Mouse (Mus musculus) 416B (cell line): ENCODE measurements around the gene Casp6.
A peak's percentile ranks its signal among the peaks of the same experiment; 100 is the strongest.

Source experiments
- DNase-seq: peaks from one replicate; pipeline ENCODE4 v3.0.0; 2011; ENCODE audit warnings: low read depth

Gene Casp6

GRCm38 (mm10) chr3:129901271-129901809, at the start of gene Casp6:
Gene Casp6 (plus strand): TSS chr3:129901425.
- DNase-seq = peak; percentile 88

GRCm38 (mm10) chr3:129862592-129862991, 38.6 kb upstream of the Casp6 start:
- DNase-seq = peak; percentile 55

- DNase-seq = peak; percentile 57
Observed at GRCm38 (mm10) chr3:129863698-129864097, 37.5 kb upstream of the Casp6 start.

GRCm38 (mm10) chr3:129877327-129877726, 23.9 kb upstream of the Casp6 start:
- no peak for DNase-seq

GRCm38 (mm10) chr3:129878405-129879021, 22.7 kb upstream of the Casp6 start, which contains the start of gene Pla2g12a:
Gene Pla2g12a (plus strand): TSS chr3:129878606.
- peak; percentile 77 for DNase-seq

- DNase-seq = peak; percentile 29
Observed at GRCm38 (mm10) chr3:129879131-129879757, 22.0 kb upstream of the Casp6 start.

- DNase-seq = no peak
Observed at GRCm38 (mm10) chr3:129879913-129880312, 21.3 kb upstream of the Casp6 start.

- peak; percentile 40 for DNase-seq
Observed at GRCm38 (mm10) chr3:129880925-129881593, 20.2 kb upstream of the Casp6 start.

- DNase-seq = no peak
Observed at GRCm38 (mm10) chr3:129885577-129885976, 15.6 kb upstream of the Casp6 start.

- no peak for DNase-seq
Observed at GRCm38 (mm10) chr3:129886430-129886829, 14.8 kb upstream of the Casp6 start.

- DNase-seq = no peak
Observed at GRCm38 (mm10) chr3:129887779-129888517, 13.3 kb upstream of the Casp6 start.

- DNase-seq = no peak
Observed at GRCm38 (mm10) chr3:129892003-129892402, 9.2 kb upstream of the Casp6 start.

GRCm38 (mm10) chr3:129893143-129893542, 8.1 kb upstream of the Casp6 start:
- no peak for DNase-seq

- no peak for DNase-seq
Observed at GRCm38 (mm10) chr3:129896591-129896990, 4.6 kb upstream of the Casp6 start.

- peak; percentile 16 for DNase-seq
Observed at GRCm38 (mm10) chr3:129898886-129899285, 2.3 kb upstream of the Casp6 start.

- no peak for DNase-seq
Observed at GRCm38 (mm10) chr3:129903369-129903768, 2.1 kb downstream of the Casp6 start.

- DNase-seq = no peak
Observed at GRCm38 (mm10) chr3:129903866-129904265, 2.6 kb downstream of the Casp6 start.

- peak; percentile 67 for DNase-seq
Observed at GRCm38 (mm10) chr3:129904381-129905132, 3.3 kb downstream of the Casp6 start.

GRCm38 (mm10) chr3:129912025-129912424, 10.8 kb downstream of the Casp6 start:
- DNase-seq = no peak

GRCm38 (mm10) chr3:129913241-129913640, 12.0 kb downstream of the Casp6 start:
- no peak for DNase-seq

- no peak for DNase-seq
Observed at GRCm38 (mm10) chr3:129917424-129917823, 16.2 kb downstream of the Casp6 start.
